Mouse (Mus musculus): ENCODE measurements around the gene Meox1. TPM values are rescaled to one million over a fixed set of nuclear protein-coding genes. Genes with fewer than 3 reads are reported as not detected.

Meox1 gene
- total and polyA plus RNA-seq, 3 experiments = 5.6 to 7.3 (median 7.2) TPM

GRCm38 (mm10) chr11:101881185-101881584 is 13.0 kb downstream of the Meox1 start:
- peaks cover 47% of the 10 kb centered on the region for H3K4me1 ChIP-seq (ENCODE audit: control insufficient read depth, insufficient read depth, low read length)
- H3K27me3 ChIP-seq (ENCODE audit: control insufficient read depth, insufficient read depth, low read length) = no peaks in the 10 kb centered on the region
- no peaks in the 10 kb centered on the region for H3K79me2 ChIP-seq (replicated peaks; ENCODE audit: control insufficient read depth, insufficient read depth, low read length)
- 37% methylated on average over 7 of the region's 7 CpGs for WGBS
- peak overlapping the region; percentile 43 for H3K9ac ChIP-seq (ENCODE audit: low read depth, low read length)
- peak overlapping the region; percentile 7; the same call in 1 of the 2 replicates for H3K4me3 ChIP-seq
- TF ChIP-seq EP300 (IDR thresholded peaks at IDR 0.05; ENCODE audit: insufficient read depth, low read depth, low read length) (no peak), POLR2A (IDR thresholded peaks at IDR 0.05; ENCODE audit: insufficient read depth, low read depth, low read length) (no peak), CTCF (IDR thresholded peaks at IDR 0.05) (no peak)
- intact Hi-C loops (cut with DNase I) = loop anchor here (1.0 kb wide), 3 partner anchors 30 to 60 kb away; no protein-coding TSS in a partner anchor
- no peaks in the 10 kb centered on the region for H3K36me3 ChIP-seq (ENCODE audit: control insufficient read depth, insufficient read depth, low read length)
- DNase-seq = no peak
- peak overlapping the region; percentile 85 for H3K27ac ChIP-seq

- H3K9ac ChIP-seq (ENCODE audit: low read depth, low read length) = no peak overlapping the region
- peaks cover 34% of the 10 kb centered on the region for H3K4me1 ChIP-seq (ENCODE audit: control insufficient read depth, insufficient read depth, low read length)
- H3K27me3 ChIP-seq (ENCODE audit: control insufficient read depth, insufficient read depth, low read length) = no peaks in the 10 kb centered on the region
- no peak for DNase-seq
- H3K79me2 ChIP-seq (replicated peaks; ENCODE audit: control insufficient read depth, insufficient read depth, low read length) = no peaks in the 10 kb centered on the region
- no peak overlapping the region for H3K4me3 ChIP-seq
- no peak for TF ChIP-seq POLR2A (IDR thresholded peaks at IDR 0.05; ENCODE audit: insufficient read depth, low read depth, low read length)
- TF ChIP-seq EP300 (IDR thresholded peaks at IDR 0.05; ENCODE audit: insufficient read depth, low read depth, low read length) = no peak
- no peak for TF ChIP-seq CTCF (IDR thresholded peaks at IDR 0.05)
- 48% methylated on average over 4 of the region's 4 CpGs for whole genome bisulfite sequencing
- H3K27ac ChIP-seq = no peak overlapping the region
- no peaks in the 10 kb centered on the region for H3K36me3 ChIP-seq (ENCODE audit: control insufficient read depth, insufficient read depth, low read length)
- intact Hi-C loops (cut with DNase I) = no loop called here
Measured at GRCm38 (mm10) chr11:101879672-101880071, 14.5 kb downstream of the Meox1 start.

GRCm38 (mm10) chr11:101878696-101879095 is 15.5 kb downstream of the Meox1 start:
- peaks cover 32% of the 10 kb centered on the region for H3K4me1 ChIP-seq (ENCODE audit: control insufficient read depth, insufficient read depth, low read length)
- no peak overlapping the region for H3K27ac ChIP-seq
- DNase-seq = no peak
- H3K9ac ChIP-seq (ENCODE audit: low read depth, low read length) = no peak overlapping the region
- no peaks in the 10 kb centered on the region for H3K79me2 ChIP-seq (replicated peaks; ENCODE audit: control insufficient read depth, insufficient read depth, low read length)
- H3K4me3 ChIP-seq = no peak overlapping the region
- WGBS = 52% methylated on average over 6 of the region's 6 CpGs
- TF ChIP-seq POLR2A (IDR thresholded peaks at IDR 0.05; ENCODE audit: insufficient read depth, low read depth, low read length) = no peak
- TF ChIP-seq EP300 (IDR thresholded peaks at IDR 0.05; ENCODE audit: insufficient read depth, low read depth, low read length) = no peak
- TF ChIP-seq CTCF (IDR thresholded peaks at IDR 0.05) = no peak
- no peaks in the 10 kb centered on the region for H3K36me3 ChIP-seq (ENCODE audit: control insufficient read depth, insufficient read depth, low read length)
- H3K27me3 ChIP-seq (ENCODE audit: control insufficient read depth, insufficient read depth, low read length) = no peaks in the 10 kb centered on the region
- intact Hi-C loops (cut with DNase I) = no loop called here

- no peak for DNase-seq
- Histone ChIP-seq H3K9ac (ENCODE audit: low read depth, low read length) (no peak overlapping the region), H3K4me3 (no peak overlapping the region), H3K79me2 (replicated peaks; ENCODE audit: control insufficient read depth, insufficient read depth, low read length) (no peaks in the 10 kb centered on the region), H3K4me1 (ENCODE audit: control insufficient read depth, insufficient read depth, low read length) (peaks cover 12% of the 10 kb centered on the region), H3K36me3 (ENCODE audit: control insufficient read depth, insufficient read depth, low read length) (no peaks in the 10 kb centered on the region), H3K27ac (no peak overlapping the region), H3K27me3 (ENCODE audit: control insufficient read depth, insufficient read depth, low read length) (no peaks in the 10 kb centered on the region)
- intact Hi-C loops (cut with DNase I) = loop anchor here (5.0 kb wide), 1 partner anchor 32 kb away; no protein-coding TSS in a partner anchor
- WGBS = 86% methylated on average over 5 of the region's 5 CpGs
- no peak for TF ChIP-seq POLR2A (IDR thresholded peaks at IDR 0.05; ENCODE audit: insufficient read depth, low read depth, low read length)
- TF ChIP-seq EP300 (IDR thresholded peaks at IDR 0.05; ENCODE audit: insufficient read depth, low read depth, low read length) = no peak
- no peak for TF ChIP-seq CTCF (IDR thresholded peaks at IDR 0.05)
Measured at GRCm38 (mm10) chr11:101874978-101875377, 19.2 kb downstream of the Meox1 start.

- H3K27ac ChIP-seq = no peak overlapping the region
- H3K27me3 ChIP-seq (ENCODE audit: control insufficient read depth, insufficient read depth, low read length) = no peaks in the 10 kb centered on the region
- peak in 1 of 2 experiments; percentile 42 for DNase-seq
- H3K4me1 ChIP-seq (ENCODE audit: control insufficient read depth, insufficient read depth, low read length) = peaks cover 3% of the 10 kb centered on the region
- 29% methylated on average over 8 of the region's 8 CpGs for WGBS
- no peak overlapping the region for H3K9ac ChIP-seq (ENCODE audit: low read depth, low read length)
- intact Hi-C loops (cut with DNase I) = loop anchor here (5.0 kb wide), 1 partner anchor 33 kb away; no protein-coding TSS in a partner anchor
- TF ChIP-seq EP300 (IDR thresholded peaks at IDR 0.05; ENCODE audit: insufficient read depth, low read depth, low read length) (no peak), CTCF (IDR thresholded peaks at IDR 0.05) (no peak), POLR2A (IDR thresholded peaks at IDR 0.05; ENCODE audit: insufficient read depth, low read depth, low read length) (no peak)
- H3K36me3 ChIP-seq (ENCODE audit: control insufficient read depth, insufficient read depth, low read length) = no peaks in the 10 kb centered on the region
- H3K4me3 ChIP-seq = no peak overlapping the region
- no peaks in the 10 kb centered on the region for H3K79me2 ChIP-seq (replicated peaks; ENCODE audit: control insufficient read depth, insufficient read depth, low read length)
Measured at GRCm38 (mm10) chr11:101873909-101874308, 20.3 kb downstream of the Meox1 start.

GRCm38 (mm10) chr11:101871435-101871834 is 22.7 kb downstream of the Meox1 start:
- DNase-seq = no peak
- H3K4me1 ChIP-seq (ENCODE audit: control insufficient read depth, insufficient read depth, low read length) = peaks cover 5% of the 10 kb centered on the region
- intact Hi-C loops (cut with DNase I) = loop anchor here (5.0 kb wide), 1 partner anchor 36 kb away; no protein-coding TSS in a partner anchor
- no peaks in the 10 kb centered on the region for H3K36me3 ChIP-seq (ENCODE audit: control insufficient read depth, insufficient read depth, low read length)
- no peaks in the 10 kb centered on the region for H3K27me3 ChIP-seq (ENCODE audit: control insufficient read depth, insufficient read depth, low read length)
- no peak overlapping the region for H3K27ac ChIP-seq
- no peaks in the 10 kb centered on the region for H3K79me2 ChIP-seq (replicated peaks; ENCODE audit: control insufficient read depth, insufficient read depth, low read length)
- no peak for TF ChIP-seq EP300 (IDR thresholded peaks at IDR 0.05; ENCODE audit: insufficient read depth, low read depth, low read length)
- TF ChIP-seq POLR2A (IDR thresholded peaks at IDR 0.05; ENCODE audit: insufficient read depth, low read depth, low read length) = no peak
- no peak for TF ChIP-seq CTCF (IDR thresholded peaks at IDR 0.05)
- WGBS = 86% methylated on average over 6 of the region's 6 CpGs
- H3K9ac ChIP-seq (ENCODE audit: low read depth, low read length) = no peak overlapping the region
- no peak overlapping the region for H3K4me3 ChIP-seq
